Mouse (Mus musculus): Measurements from ENCODE around the gene Six4. TPM values are rescaled to one million over a fixed set of nuclear protein-coding genes. Genes with fewer than 3 reads are reported as not detected.

Gene Six4
- polyA plus RNA-seq, 1 experiment from 2014 or later = 3.0 TPM

DNA sequence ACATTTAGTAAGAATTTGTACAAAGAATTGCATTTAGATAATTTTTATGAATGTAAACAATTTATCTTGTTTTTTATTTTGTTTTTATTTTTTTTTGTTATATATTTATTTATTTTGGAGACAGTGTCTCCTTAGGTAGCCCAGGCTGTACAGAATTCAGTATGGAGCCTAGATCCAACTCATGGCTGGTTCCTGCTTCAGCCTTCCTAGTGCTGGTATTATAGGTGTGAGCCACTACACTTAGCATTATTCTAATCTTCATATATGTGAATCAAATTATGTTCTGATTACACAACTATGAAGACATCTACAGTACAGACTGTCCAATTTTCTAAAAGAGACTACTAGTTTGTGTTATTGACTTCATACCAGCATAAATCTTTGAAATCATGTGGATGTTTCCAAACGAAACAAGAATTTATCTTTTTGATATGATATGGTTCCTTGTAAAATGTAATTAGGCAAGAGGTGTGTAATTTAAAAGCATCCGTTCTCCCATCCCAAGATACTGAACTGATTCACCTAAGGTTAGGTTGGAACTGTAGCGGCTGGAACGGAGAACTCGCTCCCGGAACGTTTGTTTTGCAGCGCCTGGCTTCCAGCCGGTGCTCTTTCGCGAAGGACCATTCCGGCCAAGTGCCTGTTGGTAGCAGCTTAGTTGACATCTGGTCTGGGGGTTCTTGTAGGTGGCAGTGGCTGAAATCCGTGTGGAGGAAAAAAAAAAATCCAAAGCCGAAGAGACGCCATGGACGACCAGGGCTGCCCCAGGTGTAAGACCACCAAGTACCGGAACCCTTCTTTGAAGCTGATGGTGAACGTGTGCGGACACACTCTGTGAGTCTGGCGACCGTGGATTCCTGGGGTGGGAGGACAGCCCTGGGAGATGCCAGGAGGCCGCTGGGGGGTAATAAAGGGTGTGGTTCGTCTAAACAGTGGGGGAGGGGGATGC lies 10.1 kb upstream of the Six4 start, which contains the start of gene Mnat1:
Gene Mnat1 (plus strand): TSS at position 625 of the 949 bp plus-strand sequence.
- Histone ChIP-seq H3K4me3 (ENCODE audit: low read depth, low read length) (peak within 1 kb of the TSS; percentile 74), H3K27me3 (ENCODE audit: control insufficient read depth, insufficient read depth, low read length) (no peaks in the 10 kb centered on the region), H3K27ac (ENCODE audit: low read depth, low read length) (peak within 1 kb of the TSS; percentile 67; the same call in 1 of the 2 replicates), H3K4me2 (peak within 1 kb of the TSS; percentile 71), H3K4me1 (ENCODE audit: control insufficient read depth, insufficient read depth, low read length) (peaks cover 7% of the 10 kb centered on the region), H3K9ac (ENCODE audit: low read depth, low read length) (peak within 1 kb of the TSS; percentile 84), H3K36me3 (ENCODE audit: control insufficient read depth, insufficient read depth, low read length) (no peaks in the 10 kb centered on the region), H3K9me3 (replicated peaks; ENCODE audit: control insufficient read depth, low read length) (no peaks in the 10 kb centered on the region)
- WGBS (ENCODE audit: insufficient replicate concordance) = under 1% methylated on average over 23 of the region's 23 CpGs
- ATAC-seq (replicated peaks; ENCODE audit: insufficient number of reproducible peaks, low FRiP score, low TSS enrichment) = peak; percentile 71; the same call in 1 of the 2 replicates

DNA sequence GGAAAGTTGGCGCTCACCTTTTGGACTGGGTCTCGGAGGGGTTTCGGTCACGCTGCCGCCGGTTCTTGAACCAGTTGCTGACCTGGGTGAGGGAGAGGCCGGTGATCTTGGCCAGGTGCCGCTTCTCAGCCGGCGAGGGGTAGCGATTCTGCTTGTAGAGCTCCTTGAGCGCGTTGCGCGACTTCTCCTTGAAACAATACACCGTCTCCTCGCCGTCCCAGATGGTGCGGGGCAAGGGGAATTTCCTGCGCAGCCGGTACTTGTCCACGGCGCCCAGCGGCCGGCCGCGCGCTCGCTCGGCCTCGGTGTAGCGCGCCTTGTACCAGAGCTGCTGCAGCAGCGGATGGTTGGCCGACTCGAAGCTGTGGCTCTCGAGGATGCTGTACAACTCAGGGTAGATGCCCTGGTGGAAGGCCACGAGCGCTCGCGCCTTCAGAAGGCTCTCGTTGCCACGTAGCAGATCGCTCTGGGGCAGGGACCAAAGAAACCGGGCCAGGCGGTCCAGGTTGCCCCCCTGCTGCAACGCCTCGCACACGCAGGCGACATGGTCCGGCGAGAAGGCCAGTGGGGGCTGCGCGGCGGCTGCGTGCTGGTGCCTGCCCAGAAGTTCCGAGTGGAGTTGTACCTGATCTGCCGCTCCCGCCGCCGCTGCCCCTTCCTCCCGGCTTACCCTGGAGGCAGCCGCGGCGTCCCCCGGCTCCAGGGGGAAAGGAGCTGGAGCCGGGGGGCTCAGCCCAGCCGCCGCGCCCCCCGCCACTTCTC lies 749 bp downstream of the Six4 start:
- peak overlapping the region; percentile 77 for H3K27ac ChIP-seq (ENCODE audit: low read depth, low read length)
- 0% methylated on average over 65 of the region's 71 CpGs for WGBS (ENCODE audit: insufficient replicate concordance)
- ATAC-seq (replicated peaks; ENCODE audit: insufficient number of reproducible peaks, low FRiP score, low TSS enrichment) = 0 out of 2 replicates have a peak, but pooled peaks have one; percentile 23
- H3K4me2 ChIP-seq = peak overlapping the region; percentile 99
- H3K27me3 ChIP-seq (ENCODE audit: control insufficient read depth, insufficient read depth, low read length) = no peaks in the 10 kb centered on the region
- H3K9ac ChIP-seq (ENCODE audit: low read depth, low read length) = peak overlapping the region; percentile 86
- H3K9me3 ChIP-seq (replicated peaks; ENCODE audit: control insufficient read depth, low read length) = no peaks in the 10 kb centered on the region
- no peaks in the 10 kb centered on the region for H3K36me3 ChIP-seq (ENCODE audit: control insufficient read depth, insufficient read depth, low read length)
- H3K4me3 ChIP-seq (ENCODE audit: low read depth, low read length) = peak overlapping the region; percentile 86
- peaks cover 6% of the 10 kb centered on the region; the same call in 1 of the 2 replicates for H3K4me1 ChIP-seq (ENCODE audit: control insufficient read depth, insufficient read depth, low read length)

DNA sequence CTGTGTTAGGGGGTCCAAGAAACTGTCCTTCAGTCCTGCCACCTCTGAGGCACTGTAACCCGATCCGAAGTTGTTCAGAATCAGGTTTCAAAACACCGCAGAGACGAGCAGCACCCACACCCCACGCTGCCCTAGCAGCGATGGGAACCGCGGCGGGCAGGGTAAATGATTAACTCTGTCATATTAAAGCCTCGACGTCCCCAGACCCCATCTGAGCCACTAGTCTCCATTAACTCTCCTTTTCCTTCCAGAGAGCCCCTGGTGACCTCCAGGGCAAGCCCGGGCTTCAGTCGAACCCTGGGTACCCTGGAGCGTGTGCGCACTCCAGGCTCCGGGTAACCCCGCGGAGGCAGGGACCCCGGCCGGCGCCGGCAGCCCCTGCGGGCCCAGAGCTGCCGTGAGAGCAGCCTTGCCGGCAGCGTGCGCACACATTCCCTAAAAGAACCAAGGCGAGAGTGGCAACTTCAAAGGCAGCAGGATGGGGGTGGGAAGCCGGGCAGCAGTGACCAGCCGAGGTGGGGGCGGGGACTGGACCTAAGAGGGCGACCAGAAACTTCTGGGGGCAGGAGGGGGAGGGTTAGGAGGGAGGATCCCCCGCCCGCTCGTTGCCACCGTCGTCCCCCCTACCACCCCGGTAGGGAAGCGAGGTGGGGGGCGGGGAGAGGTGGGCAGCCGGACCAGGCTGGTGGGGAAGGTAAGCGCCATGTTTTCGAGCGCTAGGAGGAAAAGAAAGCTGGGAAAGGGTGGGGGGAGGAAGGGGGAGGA lies 1.5 kb downstream of the Six4 start:
- WGBS (ENCODE audit: insufficient replicate concordance) = under 1% methylated on average over 44 of the region's 44 CpGs
- 0 out of 2 replicates have a peak, but pooled peaks have one; percentile 28 for ATAC-seq (replicated peaks; ENCODE audit: insufficient number of reproducible peaks, low FRiP score, low TSS enrichment)
- peak overlapping the region; percentile 86 for H3K9ac ChIP-seq (ENCODE audit: low read depth, low read length)
- H3K4me3 ChIP-seq (ENCODE audit: low read depth, low read length) = peak overlapping the region; percentile 86
- no peaks in the 10 kb centered on the region for H3K9me3 ChIP-seq (replicated peaks; ENCODE audit: control insufficient read depth, low read length)
- peak overlapping the region; percentile 77; the same call in 1 of the 2 replicates for H3K27ac ChIP-seq (ENCODE audit: low read depth, low read length)
- H3K36me3 ChIP-seq (ENCODE audit: control insufficient read depth, insufficient read depth, low read length) = no peaks in the 10 kb centered on the region
- no peaks in the 10 kb centered on the region for H3K27me3 ChIP-seq (ENCODE audit: control insufficient read depth, insufficient read depth, low read length)
- peaks cover 6% of the 10 kb centered on the region; the same call in 1 of the 2 replicates for H3K4me1 ChIP-seq (ENCODE audit: control insufficient read depth, insufficient read depth, low read length)
- peak overlapping the region; percentile 99 for H3K4me2 ChIP-seq

DNA sequence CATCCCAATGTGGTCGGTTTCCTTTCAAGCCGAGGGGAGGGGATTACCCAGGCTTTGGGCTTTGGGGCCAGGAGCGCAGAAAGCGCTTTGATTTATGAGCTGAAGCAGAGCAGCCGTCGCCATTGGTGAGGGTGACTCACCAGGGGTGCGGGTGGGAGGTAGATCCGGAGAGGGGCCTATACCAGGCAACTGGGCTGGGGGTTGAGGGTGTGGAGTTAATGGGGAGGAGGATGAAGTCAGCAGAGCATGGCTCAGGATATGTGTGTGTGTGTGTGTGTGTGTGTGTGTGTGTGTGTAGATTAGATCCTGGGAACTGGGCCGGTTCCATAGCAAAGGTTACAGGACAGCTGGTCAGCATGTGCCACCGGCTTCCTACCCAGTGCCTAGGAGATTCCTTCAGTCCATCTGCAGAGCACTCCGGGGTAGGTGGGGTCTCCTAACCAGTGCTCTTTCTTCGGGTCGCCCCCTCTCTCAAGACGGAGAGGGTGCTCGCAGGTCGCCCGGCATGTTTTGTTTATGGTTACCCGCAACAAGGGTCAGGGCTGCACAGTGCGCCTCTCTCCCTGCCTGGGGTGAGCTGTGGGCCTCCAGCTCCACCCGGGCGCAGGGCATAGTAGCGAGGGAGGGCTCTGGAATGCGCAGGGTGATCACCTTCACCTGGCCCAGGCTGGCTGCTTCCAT lies 2.7 kb downstream of the Six4 start:
- peak overlapping the region; percentile 58; the same call in 1 of the 2 replicates for H3K9ac ChIP-seq (ENCODE audit: low read depth, low read length)
- H3K4me1 ChIP-seq (ENCODE audit: control insufficient read depth, insufficient read depth, low read length) = peaks cover 6% of the 10 kb centered on the region; the same call in 1 of the 2 replicates
- H3K36me3 ChIP-seq (ENCODE audit: control insufficient read depth, insufficient read depth, low read length) = no peaks in the 10 kb centered on the region
- ATAC-seq (replicated peaks; ENCODE audit: insufficient number of reproducible peaks, low FRiP score, low TSS enrichment) = 0 out of 2 replicates have a peak, but pooled peaks have one; percentile 53
- 8% methylated on average over 23 of the region's 23 CpGs for WGBS (ENCODE audit: insufficient replicate concordance)
- peak overlapping the region; percentile 86 for H3K4me3 ChIP-seq (ENCODE audit: low read depth, low read length)
- peak overlapping the region; percentile 99 for H3K4me2 ChIP-seq
- H3K27me3 ChIP-seq (ENCODE audit: control insufficient read depth, insufficient read depth, low read length) = no peaks in the 10 kb centered on the region
- no peaks in the 10 kb centered on the region for H3K9me3 ChIP-seq (replicated peaks; ENCODE audit: control insufficient read depth, low read length)
- H3K27ac ChIP-seq (ENCODE audit: low read depth, low read length) = 0 out of 2 replicates have a peak overlapping the region, but pooled peaks have one; percentile 15

DNA sequence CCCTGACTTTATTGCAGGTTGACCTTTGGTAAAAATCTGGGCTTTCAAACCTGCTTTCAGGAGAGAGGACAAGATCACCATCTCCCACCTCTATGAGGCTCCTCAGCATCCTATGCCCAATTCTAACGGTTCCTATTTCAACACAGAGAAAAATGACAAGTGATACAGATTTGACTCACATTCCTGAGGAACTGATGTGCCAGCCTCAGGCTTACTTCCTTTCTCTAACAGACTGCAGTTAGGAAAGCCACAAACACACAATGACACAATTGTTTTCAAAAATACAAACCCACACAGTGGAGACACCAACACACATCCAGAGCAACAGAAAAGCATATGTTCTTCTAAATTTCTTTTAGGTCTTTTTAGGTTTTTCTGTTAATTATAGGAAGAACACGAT lies 5.4 kb downstream of the Six4 start:
- H3K27me3 ChIP-seq (ENCODE audit: control insufficient read depth, insufficient read depth, low read length) = no peaks in the 10 kb centered on the region

DNA sequence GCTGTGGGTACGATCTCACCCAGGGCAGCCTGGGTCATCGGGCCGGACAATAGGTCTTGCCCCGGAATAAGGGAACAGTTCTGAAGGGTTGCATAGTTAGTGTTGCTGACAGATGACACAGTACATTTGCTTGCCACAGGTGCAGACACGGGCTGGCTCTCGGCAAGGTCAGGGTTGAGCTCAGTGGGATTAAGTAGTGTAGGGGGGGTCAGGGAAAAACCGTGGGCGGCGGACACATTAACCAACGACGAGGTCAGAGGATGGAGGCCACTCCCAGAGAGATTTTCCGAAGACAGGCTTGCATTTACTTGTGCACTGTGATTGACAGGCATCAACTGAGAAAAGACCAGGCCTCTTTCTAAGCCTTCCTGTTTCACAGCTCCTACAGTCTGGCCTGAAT lies 9.5 kb downstream of the Six4 start:
- Histone ChIP-seq H3K27ac (ENCODE audit: low read depth, low read length) (no peak overlapping the region), H3K4me1 (ENCODE audit: control insufficient read depth, insufficient read depth, low read length) (no peaks in the 10 kb centered on the region), H3K36me3 (ENCODE audit: control insufficient read depth, insufficient read depth, low read length) (peaks cover 12% of the 10 kb centered on the region), H3K4me2 (no peak overlapping the region), H3K27me3 (ENCODE audit: control insufficient read depth, insufficient read depth, low read length) (no peaks in the 10 kb centered on the region), H3K9ac (ENCODE audit: low read depth, low read length) (no peak overlapping the region), H3K9me3 (replicated peaks; ENCODE audit: control insufficient read depth, low read length) (no peaks in the 10 kb centered on the region), H3K4me3 (ENCODE audit: low read depth, low read length) (no peak overlapping the region)
- WGBS (ENCODE audit: insufficient replicate concordance) = 83% methylated on average over 12 of the region's 12 CpGs
- no peak for ATAC-seq (replicated peaks; ENCODE audit: insufficient number of reproducible peaks, low FRiP score, low TSS enrichment)

More for the DNA sequence above, 5.4 kb downstream of the Six4 start:
- no peak overlapping the region for H3K9ac ChIP-seq (ENCODE audit: low read depth, low read length)
- no peak overlapping the region for H3K4me2 ChIP-seq
- H3K9me3 ChIP-seq (replicated peaks; ENCODE audit: control insufficient read depth, low read length) = no peaks in the 10 kb centered on the region
- H3K36me3 ChIP-seq (ENCODE audit: control insufficient read depth, insufficient read depth, low read length) = peaks cover 12% of the 10 kb centered on the region
- peaks cover 3% of the 10 kb centered on the region; the same call in 1 of the 2 replicates for H3K4me1 ChIP-seq (ENCODE audit: control insufficient read depth, insufficient read depth, low read length)
- H3K27ac ChIP-seq (ENCODE audit: low read depth, low read length) = no peak overlapping the region
- no peak overlapping the region for H3K4me3 ChIP-seq (ENCODE audit: low read depth, low read length)
- 75% methylated on average over 2 of the region's 2 CpGs for WGBS (ENCODE audit: insufficient replicate concordance)
- no peak for ATAC-seq (replicated peaks; ENCODE audit: insufficient number of reproducible peaks, low FRiP score, low TSS enrichment)

DNA sequence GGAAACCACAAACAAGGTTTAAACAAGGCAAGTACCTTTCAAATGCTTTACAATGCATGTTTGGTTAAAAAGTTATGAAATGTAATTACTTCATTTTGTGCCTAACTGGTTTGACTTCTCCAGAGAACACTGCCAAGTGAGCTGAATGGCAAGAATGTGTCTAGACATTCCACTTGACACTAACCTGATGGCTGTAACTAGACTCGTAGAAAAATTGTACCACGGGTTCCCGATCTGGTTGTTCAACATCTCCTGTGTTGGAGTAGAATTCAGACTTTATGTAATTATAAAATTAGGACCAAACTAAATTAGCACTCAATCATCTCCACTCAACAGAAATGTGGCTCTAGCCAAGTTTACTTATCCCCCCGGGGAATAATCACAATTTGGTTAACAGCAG lies 14.7 kb downstream of the Six4 start:
- 59% methylated on average over 4 of the region's 4 CpGs for WGBS (ENCODE audit: insufficient replicate concordance)

More for the DNA sequence above, 14.7 kb downstream of the Six4 start:
- Histone ChIP-seq H3K36me3 (ENCODE audit: control insufficient read depth, insufficient read depth, low read length) (peaks cover 7% of the 10 kb centered on the region), H3K9me3 (replicated peaks; ENCODE audit: control insufficient read depth, low read length) (no peaks in the 10 kb centered on the region), H3K27ac (ENCODE audit: low read depth, low read length) (no peak overlapping the region), H3K4me3 (ENCODE audit: low read depth, low read length) (no peak overlapping the region), H3K4me1 (ENCODE audit: control insufficient read depth, insufficient read depth, low read length) (no peaks in the 10 kb centered on the region), H3K4me2 (no peak overlapping the region), H3K9ac (ENCODE audit: low read depth, low read length) (no peak overlapping the region), H3K27me3 (ENCODE audit: control insufficient read depth, insufficient read depth, low read length) (no peaks in the 10 kb centered on the region)
- ATAC-seq (replicated peaks; ENCODE audit: insufficient number of reproducible peaks, low FRiP score, low TSS enrichment) = no peak

Measured in heart, embryonic 11.5 days (tissue).